Mouse (Mus musculus): ENCODE data around the gene Rspo3. TPM values are rescaled to one million over a fixed set of nuclear protein-coding genes. Genes with fewer than 3 reads are reported as not detected.

Gene Rspo3
- total RNA-seq (2021), result 10 to 100 TPM; 12.4 to 14.5 TPM
- long read RNA-seq, transcript Rspo3-201 (5 exons, 3,085 nt), result major isoform, 11 of 12 reads
- long read RNA-seq, partial matches to known transcripts, result 1 of 12 reads
- long read RNA-seq, other reads (novel, unspliced or antisense), result 0 of 12 reads

DNA sequence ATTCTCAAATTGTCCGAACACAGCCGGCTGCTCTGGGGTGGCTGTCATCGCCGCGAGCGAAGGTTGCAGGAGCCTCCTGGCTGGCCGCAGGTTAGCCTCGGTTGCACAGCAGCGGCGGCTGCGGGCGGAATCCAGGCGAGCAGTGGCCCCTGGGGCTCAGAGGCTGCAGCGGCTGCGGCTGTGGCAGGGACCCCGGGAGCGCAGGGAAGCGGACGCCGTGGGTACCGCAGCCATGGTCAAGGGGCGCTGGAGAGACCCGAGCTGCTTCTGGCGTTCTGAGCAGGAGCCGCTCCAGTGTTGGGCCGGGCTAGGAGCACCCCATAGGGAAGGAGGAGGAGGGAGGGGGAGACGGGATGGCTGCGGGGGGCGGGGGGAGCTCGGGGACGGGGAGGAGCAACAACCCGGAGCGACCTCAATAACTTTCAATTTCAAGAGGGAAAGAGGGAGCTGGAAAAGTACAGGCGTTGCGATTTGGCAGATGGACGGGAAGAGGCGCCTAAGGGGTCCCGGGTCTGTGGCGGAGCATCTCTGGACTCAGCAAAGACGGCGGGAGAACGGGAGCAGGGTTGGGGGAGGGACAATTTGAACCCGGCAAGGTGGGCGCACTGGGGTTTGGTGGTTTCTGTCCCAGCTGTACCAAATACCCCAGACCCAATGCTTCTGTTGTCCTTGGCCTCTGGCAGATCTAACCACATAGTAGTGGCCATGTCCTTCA is at the start of gene Rspo3:
Gene Rspo3, minus strand, starts transcription at position 322 of the 715 bp plus-strand sequence.
- DNase-seq (ENCODE audit: low spot score in 2 of 2), result peak; percentile 33 to 48

DNA sequence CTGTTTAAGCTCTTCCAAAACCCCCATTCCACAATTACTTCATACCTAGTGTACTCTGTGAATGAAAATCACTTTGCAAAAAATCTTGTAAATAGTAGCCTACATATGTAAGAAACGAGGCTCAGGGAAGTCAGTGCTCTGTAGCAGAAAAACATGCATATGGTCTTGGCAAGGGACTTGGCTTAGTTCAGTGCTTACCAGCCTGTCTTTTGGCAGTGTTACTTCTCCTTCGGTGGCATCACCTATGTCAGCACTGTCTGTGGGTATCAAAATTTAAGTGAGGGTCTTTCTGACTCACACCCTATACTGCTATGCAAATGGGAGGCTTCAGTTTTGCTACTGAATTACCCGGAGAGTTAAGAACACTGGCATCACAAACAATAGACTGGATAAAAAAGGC is 46.3 kb upstream of the Rspo3 start:
- no peak for DNase-seq (ENCODE audit: low spot score in 2 of 2)

DNA sequence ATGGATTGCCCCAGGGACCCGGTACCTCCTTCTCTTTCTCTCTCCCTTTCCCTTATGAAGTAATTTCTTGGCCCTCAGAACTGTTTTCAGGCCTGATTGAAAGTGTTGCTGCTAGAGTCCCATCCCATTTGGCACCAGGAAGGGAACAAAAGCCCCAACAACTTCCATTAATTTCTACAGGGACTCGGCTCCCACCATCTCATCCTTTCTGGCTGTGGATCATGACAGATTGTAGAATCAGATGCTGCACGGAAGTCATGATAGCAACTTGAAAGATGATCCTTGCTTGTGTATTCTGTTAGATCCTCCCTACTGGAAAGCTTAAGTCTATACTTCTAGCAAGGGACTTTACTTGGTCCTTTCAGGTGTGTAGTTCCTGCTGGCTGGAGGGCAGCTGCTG is 45.8 kb upstream of the Rspo3 start:
- peak; percentile 15 to 64 for DNase-seq (ENCODE audit: low spot score in 2 of 2)

DNA sequence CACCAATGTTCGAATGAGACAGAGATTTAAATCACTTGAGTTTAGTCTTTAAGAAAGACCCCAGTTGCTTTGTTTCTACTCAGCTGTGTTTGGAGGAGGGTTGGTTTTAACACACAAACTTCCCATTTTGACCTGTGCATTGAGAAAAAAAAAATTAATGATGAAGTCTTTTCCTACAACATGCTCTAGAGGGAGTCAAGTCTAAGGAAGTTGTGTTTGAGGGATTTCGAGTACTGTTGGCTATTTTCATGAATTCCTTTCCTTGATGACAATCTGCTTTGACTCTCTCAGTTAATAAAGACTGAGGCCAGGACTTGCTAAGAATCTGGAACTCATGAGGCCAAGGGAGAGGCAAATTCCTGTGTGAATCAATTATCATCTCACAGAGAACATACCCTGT is 20.3 kb upstream of the Rspo3 start:
- DNase-seq (ENCODE audit: low spot score in 2 of 2), result no peak

DNA sequence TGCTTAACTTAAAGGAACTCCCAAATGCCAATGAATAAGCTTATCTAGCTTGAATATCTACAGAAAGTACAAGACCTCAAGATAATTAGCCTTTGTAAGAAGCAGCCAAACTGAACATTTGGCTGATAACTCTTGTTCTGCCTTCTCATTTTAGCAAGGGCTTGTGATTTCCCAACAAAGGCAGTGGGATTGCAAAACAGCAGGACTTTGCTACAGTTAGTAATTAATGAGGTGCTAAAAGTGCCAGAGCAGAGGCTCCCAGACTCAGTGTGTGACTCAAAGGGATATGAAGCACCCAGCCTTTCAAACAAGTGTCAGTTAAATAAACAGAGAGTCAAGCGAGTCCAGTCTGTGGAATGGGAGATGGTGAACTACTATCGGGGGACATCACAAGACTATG is 18.7 kb upstream of the Rspo3 start:
- no peak for DNase-seq (ENCODE audit: low spot score in 2 of 2)

DNA sequence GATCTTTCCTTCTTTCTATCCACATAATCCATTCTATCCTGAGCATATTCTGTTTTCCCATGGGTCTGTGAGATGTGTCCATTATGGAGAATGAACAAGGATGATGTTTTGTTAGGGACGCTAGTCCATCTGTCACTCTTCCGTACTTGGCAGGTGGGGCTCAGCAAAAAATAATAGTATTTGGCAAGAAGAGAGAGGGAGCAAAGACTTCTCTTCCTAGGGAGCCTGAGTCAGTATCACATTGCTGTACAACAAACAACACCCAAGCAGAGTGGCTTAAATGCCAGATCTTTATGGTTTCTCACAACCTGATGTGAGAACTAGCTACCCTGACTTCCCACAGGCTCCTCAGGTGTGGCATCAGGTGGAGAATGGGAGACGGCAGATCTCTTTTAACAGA is 7.3 kb upstream of the Rspo3 start:
- no peak for DNase-seq (ENCODE audit: low spot score in 2 of 2)

DNA sequence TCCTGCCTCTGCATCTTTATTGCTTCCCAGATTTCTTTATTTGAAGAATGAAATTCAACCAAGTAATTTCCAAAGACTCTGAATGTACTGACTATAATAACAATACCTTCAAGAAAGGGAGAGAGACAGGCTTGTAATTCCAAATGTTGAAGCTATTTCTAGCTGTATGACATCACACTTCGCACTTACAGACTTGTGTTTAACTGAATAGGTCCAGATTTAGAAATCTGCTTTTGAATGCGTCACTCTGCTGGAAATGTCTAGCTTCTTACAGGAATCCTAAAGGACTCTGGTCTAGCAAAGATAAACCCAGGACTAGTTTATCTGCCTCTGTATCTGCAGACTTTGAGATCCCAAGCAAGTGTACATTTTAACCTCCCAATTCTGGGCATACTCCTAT is 3.8 kb upstream of the Rspo3 start:
- no peak for DNase-seq (ENCODE audit: low spot score in 2 of 2)

DNA sequence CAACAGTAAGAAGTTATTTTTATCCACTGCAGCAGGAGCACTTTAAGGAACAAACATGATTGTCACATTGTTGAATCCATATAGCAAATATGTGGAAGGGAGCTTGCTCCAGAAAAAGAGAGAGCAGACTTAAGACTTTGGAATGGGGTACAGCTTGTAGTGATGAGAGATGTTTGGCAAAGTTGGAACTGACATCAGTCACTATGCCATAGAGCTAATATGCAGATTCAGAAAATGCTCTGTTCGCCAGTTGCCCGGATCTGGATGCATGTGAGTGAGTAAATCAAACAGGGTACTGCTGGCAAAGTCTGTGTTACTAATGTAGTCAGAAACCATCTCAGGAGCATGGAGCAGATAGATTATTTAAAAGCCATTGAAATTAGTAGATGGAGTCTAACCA is 3.1 kb upstream of the Rspo3 start:
- no peak for DNase-seq (ENCODE audit: low spot score in 2 of 2)

DNA sequence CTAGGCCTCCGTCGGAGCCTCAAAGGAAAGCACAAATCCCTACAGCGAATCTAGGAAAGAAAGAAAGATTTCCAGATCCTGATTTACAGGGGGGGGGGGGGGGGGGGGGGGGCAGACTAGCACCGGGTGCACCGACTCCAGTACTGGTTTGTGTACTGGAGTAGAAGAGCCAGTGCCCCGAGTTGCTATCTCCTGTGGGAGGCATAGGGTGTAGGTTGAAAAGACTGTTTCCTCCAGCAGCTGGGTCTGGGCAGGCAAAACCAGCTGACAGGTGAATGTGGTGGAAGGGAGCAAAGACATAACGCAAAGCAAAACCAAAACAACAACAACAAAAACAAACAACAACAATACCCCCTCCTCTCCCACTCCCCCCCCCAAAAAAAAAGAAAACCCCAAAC is 838 bp downstream of the Rspo3 start:
- DNase-seq (ENCODE audit: low spot score in 2 of 2), result no peak

DNA sequence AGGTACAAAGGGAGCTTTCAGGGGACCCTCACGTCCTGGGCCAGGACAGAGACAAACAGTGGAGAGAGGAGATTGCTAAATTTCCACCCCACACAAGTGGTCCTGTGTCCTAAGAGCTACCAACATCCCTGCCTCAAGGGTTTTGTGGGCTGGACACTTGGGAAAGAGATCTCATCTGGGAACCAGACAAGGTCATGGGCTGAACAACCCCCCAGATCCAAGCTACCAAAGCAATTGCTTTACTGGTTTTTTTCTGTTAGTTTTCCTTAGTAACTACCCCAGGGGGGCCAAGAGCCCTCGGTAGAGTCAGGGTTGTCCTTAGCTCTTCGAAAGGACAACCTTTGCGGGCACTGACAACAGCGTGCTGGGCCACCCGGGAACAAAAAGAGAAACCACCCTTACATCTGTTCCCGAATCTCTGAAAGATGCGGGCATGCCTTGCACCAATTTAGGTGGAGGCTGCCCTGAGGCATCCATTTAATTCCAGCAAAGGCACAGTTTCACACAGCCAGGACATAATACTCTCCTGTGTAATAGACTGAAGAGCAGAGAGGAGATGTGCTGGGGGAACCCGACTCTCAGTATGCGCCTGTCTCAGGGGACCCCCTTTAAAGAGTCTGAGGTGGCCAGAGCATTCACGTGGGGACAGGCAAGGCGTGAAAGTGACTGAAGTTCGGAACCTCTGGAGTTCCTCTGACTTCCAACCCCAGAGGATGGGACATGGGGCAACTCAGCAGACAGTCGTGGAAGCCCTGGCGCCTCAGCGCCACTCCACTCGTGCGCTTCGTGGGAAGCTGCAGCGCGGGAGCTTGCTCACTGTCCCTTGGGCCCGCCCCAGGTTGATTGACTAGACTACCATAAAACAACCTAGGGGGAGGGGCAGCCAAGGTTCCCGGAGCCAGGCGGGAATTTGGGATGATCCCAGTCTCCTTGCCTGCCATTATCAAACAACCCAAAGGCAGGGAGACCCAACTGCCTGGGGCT is 1.5 kb downstream of the Rspo3 start:
- DNase-seq (ENCODE audit: low spot score in 2 of 2), result peak in 1 of 2 experiments; percentile 51

DNA sequence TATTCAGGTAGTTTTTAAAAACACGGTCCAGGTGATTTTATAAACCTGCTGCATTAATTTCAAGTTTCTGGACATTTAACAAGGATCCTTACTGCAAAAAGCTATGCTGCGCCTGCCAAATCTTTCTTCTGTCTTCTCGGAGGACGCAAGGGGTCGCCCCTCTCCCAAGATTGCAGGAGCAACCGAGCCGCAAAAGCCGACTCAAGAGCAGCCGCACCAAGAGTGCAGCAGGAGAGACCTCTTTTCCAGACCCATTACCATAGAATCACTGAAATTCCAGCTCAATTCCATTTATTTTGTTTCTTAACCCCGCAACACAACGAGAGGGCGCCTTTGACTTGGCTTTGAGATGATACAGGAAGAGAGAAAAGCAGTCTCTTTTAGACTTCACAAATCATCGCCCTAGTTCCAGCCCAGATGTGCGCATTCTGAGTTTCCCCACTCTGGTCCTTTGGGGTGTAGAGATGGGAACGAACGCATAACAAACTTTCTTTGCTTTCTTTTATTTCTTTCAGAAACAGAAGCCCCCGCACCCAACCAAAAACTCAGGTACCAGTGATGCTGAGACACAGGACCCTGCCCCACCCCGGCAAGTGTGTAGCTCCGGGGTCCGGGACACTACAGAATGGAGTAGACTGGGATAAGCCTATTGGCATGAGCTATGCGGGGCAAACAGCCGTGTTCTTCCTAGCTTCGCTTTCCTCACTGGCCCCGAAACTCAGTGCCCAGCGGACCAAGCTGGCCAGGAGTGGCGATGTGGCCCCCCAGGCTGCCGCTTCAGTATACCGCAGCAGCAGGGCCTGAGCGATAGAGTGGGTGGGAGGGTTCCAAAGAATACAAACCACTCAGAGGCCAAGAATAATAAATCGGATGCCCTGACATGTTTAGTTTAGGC is 2.6 kb downstream of the Rspo3 start:
- peak; percentile 79 to 90 for DNase-seq (ENCODE audit: low spot score in 2 of 2)

DNA sequence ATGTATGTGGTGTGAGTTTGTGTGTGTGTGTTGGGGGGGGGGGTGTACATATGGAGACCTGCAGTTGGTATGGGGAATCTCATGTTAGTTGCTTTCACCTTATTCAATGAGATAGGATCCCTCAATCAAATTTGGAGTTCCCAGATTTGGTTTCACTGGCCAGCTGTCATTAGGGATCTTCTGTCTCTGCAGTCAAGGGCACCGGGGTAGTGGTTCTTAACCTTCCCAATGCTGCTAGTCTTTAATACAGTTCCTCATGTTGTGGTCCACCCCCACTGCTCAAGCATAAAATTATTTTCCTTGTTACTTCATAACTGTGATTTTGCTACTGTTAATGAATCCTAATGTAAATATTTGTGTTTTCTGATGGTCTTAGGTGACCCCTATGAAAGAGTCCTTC is 22.1 kb downstream of the Rspo3 start:
- DNase-seq (ENCODE audit: low spot score in 2 of 2), result no peak

DNA sequence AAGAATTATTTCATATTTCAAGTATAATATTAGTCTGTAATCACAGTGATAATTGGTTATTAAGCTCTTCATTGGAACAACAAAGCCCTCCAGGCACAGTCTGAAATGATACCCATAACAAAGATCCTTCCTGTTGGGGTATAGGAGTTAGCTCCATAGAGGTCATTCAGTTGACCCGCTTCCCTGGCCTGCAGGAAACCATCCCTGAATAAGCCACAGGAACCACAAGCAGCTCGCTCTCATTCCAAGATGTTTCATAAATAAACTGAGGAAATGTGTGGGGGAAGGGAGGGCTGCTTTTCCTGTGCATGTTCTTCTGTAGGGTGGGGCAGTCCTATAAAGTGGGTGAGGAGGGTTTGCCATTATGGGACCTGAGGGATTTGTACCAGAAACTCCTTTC is 27.5 kb downstream of the Rspo3 start:
- DNase-seq (ENCODE audit: low spot score in 2 of 2), result no peak

DNA sequence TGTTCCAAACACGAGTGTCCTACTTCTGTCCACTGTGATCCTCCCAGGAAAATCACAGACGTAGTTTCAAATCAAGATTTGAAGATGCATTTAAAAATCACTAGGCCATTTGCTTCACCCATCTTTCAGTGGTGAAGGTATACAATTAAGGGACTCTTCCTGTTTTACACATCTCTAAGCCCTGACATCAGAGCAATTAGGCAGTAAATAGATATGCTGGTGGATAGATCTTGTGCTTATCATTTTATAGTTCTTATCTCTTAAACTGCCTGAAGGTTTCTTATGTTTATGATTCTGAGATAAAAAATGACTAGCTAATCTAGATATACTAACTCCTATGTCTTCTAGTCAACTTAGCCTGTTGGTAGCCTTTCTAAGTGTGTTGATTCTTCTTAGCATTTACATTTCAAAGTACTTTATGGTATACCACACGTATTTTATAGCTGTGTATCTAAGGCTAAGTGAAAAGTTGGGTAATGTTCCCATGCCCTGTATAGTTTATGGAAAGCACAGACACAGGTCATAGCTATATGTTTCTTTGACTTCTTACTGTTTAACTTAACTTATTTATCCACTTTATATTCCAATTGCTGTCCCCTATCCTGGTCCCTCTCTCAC is 38.4 kb downstream of the Rspo3 start:
- no peak for DNase-seq (ENCODE audit: low spot score in 2 of 2)

DNA sequence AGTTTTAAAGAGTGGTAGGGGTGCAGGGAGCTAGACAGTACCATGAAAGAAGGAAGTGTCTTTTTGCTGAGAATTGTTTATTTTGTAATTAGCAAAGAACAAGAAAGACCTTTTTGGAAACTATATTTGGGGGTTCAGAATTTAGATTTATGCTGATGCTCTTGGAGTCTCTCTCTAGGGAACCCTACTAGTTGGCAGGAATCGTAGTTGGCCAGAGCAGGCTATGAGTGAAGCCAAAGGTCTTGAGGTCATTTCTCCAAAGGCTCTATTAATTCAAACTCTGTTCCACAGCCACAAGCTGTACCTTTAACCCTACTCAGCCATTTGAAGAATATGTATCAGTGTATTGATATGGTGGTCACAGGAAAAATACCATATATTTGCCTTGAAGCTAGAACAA is 41.7 kb downstream of the Rspo3 start:
- no peak for DNase-seq (ENCODE audit: low spot score in 2 of 2)

DNA sequence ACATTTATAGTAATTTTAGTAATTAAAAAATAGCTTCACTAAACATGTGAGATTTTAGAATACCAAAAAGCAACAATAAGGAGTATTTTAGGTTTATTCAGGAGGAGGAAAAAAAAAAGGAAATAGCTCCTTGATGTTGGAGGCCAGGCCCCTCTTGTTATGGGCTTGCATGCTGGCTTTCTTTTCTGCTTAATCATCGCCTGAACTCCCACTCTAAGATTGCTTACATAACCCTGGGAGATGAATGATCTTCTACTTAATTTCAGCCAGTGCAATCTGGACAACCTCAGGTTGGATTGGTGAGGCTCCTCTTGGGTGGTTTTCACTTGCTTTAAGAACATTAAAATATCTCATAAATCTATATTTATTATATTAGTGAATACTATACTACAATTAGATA is 54.7 kb downstream of the Rspo3 start:
- DNase-seq (ENCODE audit: low spot score in 2 of 2), result no peak

DNA sequence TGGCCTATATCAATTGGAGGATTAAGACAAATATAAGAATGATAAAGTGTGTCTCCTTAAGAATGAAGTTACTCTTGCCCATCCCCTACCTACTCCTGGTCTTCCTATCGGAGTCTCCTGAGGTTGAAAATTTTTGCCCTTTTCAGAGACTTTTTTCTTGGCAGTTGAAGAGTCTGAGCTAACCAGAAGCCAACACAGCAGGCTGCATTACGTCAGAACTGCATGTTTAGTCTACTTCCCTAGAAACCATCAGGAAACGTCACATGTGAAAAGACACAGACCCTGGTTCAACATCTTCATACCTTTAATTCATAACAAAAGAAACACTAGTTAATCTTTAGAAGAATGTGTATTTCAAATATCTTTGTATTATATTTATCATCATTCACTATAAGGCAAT is 56.3 kb downstream of the Rspo3 start:
- no peak for DNase-seq (ENCODE audit: low spot score in 2 of 2)

DNA sequence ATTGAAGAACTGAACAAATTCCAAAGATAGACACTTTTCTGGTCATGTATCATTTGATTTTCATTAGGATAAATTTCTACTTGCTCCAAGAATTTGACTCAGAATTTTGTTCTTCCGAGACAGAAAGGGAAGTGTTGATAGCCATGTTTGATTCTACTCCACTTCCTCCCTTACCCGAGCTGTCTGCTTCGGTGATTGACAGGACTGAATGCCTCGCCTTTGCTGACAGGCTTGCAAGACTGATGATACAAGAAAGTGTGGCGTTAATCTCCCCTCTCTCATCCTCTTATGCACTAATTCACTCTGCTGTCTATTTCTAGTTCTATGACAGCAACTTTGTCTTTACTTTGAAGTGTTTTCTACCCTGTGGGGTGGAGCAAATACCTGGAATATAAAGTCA is 65.2 kb downstream of the Rspo3 start:
- no peak for DNase-seq (ENCODE audit: low spot score in 2 of 2)

DNA sequence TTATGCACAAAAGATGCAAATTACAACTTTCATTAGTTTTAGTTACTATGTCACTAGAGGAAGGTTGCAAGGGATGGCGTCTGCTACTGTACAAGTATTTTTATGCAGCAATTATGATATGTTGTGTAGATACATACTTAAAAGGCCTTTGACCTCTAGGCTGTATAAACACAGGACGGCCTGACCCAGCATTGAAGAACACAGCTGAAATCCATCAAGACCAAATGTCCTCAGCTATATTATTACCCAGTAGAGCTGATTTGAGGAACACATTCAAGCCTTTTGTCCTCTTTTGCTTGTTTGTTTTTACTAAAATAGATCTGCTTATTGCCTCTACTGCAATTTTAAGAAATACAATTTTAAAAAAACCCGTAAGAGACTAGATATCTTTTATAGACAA is 75.6 kb downstream of the Rspo3 start:
- DNase-seq (ENCODE audit: low spot score in 2 of 2), result no peak

DNA sequence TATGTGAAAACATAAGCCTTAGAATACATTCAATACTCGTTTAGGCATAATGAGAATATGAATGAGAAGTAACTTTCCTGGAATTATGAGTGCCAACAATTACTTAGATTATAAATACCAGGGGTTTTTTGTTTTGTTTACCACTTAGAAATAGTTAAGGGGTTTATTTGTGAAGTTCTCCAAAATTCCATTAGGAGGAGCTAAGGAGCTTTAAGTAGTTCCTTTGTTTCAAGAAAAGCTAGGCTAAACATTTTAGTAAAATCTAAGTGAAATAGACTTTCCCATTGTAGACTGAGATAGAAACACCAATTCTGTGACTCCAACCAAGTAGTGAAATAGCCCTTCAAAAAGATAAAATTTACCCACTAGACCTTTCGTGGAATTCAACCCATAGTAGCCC is 76.0 kb downstream of the Rspo3 start:
- DNase-seq (ENCODE audit: low spot score in 2 of 2), result no peak

DNA sequence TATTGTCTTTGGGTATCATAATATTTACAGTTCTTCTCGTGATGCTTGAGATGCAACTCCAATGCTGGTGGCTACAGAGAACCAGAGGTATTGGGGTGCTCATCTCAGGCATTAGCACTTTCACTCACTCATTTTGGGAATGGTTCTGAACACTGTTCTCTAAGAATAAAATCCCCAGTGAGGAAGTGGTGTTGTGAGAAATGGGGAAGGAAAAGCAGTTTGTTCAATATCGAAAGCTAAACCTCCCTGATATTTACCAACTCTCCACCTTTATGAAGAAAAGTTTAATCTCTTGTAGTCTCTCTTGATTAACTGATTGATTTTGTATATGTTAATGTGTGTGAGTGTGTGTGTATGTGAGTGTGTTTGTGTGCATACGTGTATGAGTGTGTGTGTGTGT is 90.6 kb downstream of the Rspo3 start:
- DNase-seq (ENCODE audit: low spot score in 2 of 2), result no peak
